10 mouse cellular contexts compared by ENCODE assay signal in the genomic region with DNA sequence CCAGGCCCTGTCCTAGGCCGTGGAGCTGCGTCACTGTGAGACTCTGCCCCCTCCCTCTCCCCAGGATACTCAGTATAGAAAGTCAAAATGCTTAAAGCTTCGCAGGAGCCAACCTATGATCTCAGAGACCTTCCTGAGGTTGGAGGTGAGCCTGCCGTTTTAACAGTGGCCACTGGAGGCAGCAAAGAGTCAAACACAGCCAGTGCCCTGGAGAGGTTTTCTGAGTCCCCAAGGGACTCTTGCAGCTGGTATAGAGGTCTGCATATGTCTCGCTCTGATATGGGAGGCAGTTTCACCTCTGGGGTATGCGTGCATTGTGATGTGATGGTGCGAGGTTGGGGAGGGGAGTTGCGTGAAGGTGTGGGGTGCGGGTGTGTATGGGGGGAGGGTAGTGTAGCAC. TPM values are rescaled to one million over a fixed set of nuclear protein-coding genes. Genes with fewer than 3 reads are reported as not detected.
DNase-seq lines count a peak whose midpoint lies in the region; ATAC-seq and TF ChIP-seq lines count a peak whose summit lies in the region.
"Had no signal": no experiment of that assay in that cellular context is flagged by ENCODE, and none has a peak within 500 bp of the region (broad histone marks: within the 10 kb centered on the region; RNA-seq: fewer than 3 reads in every experiment).

No protein-coding gene starts in this region.

- H3K27ac ChIP-seq in heart, embryonic 10.5 days: no peak overlapping the region; the same call in 1 of the 2 replicates
- H3K27ac ChIP-seq in ES-Bruce4 (ENCODE audit: insufficient read depth, low read length): no peak overlapping the region
- no peak overlapping the region for H3K27ac ChIP-seq in cerebellum, adult 2 months (ENCODE audit: insufficient read depth, low read length)
- H3K27ac ChIP-seq in testis, adult 2 months (ENCODE audit: control insufficient read depth, insufficient read depth, low read depth, low read length): no peak overlapping the region

- no peaks in the 10 kb centered on the region for H3K36me3 ChIP-seq in heart, embryonic 10.5 days
- no peaks in the 10 kb centered on the region for H3K36me3 ChIP-seq in ES-Bruce4 (ENCODE audit: control insufficient read depth, insufficient read depth, low read length, poor library complexity, severe bottlenecking)
- H3K36me3 ChIP-seq in testis, adult 2 months (ENCODE audit: control insufficient read depth, insufficient read depth, low read length): no peaks in the 10 kb centered on the region
- H3K36me3 ChIP-seq: G1E had no signal

- no peak for TF ChIP-seq POLR2A in ES-Bruce4 (IDR thresholded peaks at IDR 0.05; ENCODE audit: insufficient read depth, low read length)
- TF ChIP-seq POLR2A in cerebellum, adult 2 months (IDR thresholded peaks at IDR 0.05; ENCODE audit: borderline replicate concordance, insufficient read depth, low read length): no peak
- TF ChIP-seq POLR2A in testis, adult 2 months (IDR thresholded peaks at IDR 0.05; ENCODE audit: control insufficient read depth, low read depth, low read length): no peak

- peaks cover 31% of the 10 kb centered on the region for H3K4me1 ChIP-seq in heart, embryonic 10.5 days
- H3K4me1 ChIP-seq in ES-Bruce4 (ENCODE audit: control insufficient read depth, insufficient read depth, low read length): peaks cover 15% of the 10 kb centered on the region
- peaks cover 4% of the 10 kb centered on the region; the same call in 1 of the 2 replicates for H3K4me1 ChIP-seq in cerebellum, adult 2 months (ENCODE audit: control insufficient read depth, insufficient read depth, low read length)
- H3K4me1 ChIP-seq in testis, adult 2 months (ENCODE audit: control insufficient read depth, insufficient read depth, low read length): peaks cover 5% of the 10 kb centered on the region
- H3K4me1 ChIP-seq: megakaryocyte, embryonic 14.5 days had no signal

- TF ChIP-seq EP300 in ES-Bruce4 (IDR thresholded peaks at IDR 0.05; ENCODE audit: insufficient read depth, low read depth, low read length): no peak

- H3K9ac ChIP-seq in ES-Bruce4 (ENCODE audit: low read depth, poor library complexity, severe bottlenecking): no peak overlapping the region

- no peak overlapping the region for H3K4me3 ChIP-seq in heart, embryonic 10.5 days
- H3K4me3 ChIP-seq in ES-Bruce4 (ENCODE audit: low read depth, low read length): no peak overlapping the region
- no peak overlapping the region for H3K4me3 ChIP-seq in cerebellum, adult 2 months (replicated peaks; ENCODE audit: insufficient read depth, low read depth, low read length)
- no peak overlapping the region for H3K4me3 ChIP-seq in testis, adult 2 months (ENCODE audit: control insufficient read depth, low read depth, low read length)
- H3K4me3 ChIP-seq: megakaryocyte, embryonic 14.5 days had no signal

- ATAC-seq in megakaryocyte, adult 5-6 weeks (ENCODE audit: poor library complexity, severe bottlenecking): 0 out of 2 replicates have a peak, but pooled peaks have one; percentile 37

- peak; percentile 23 for DNase-seq in heart, adult 8-10 months (ENCODE audit: low spot score)
- no peak for DNase-seq in heart, embryonic 10.5 days (ENCODE audit: low spot score)
- peak; percentile 56 to 69 for DNase-seq in cerebellum, adult 2 months
- peak; percentile 64 for DNase-seq in forelimb bud, embryonic 11.5 days (ENCODE audit: low read depth, low spot score)
- peak; percentile 68 for DNase-seq in kidney, postnatal 14 days

- no peaks in the 10 kb centered on the region for H3K9me3 ChIP-seq in heart, embryonic 10.5 days
- H3K9me3 ChIP-seq in ES-Bruce4 (replicated peaks; ENCODE audit: control insufficient read depth, insufficient read depth, low read length, poor library complexity, severe bottlenecking): no peaks in the 10 kb centered on the region

- TF ChIP-seq CTCF in ES-Bruce4 (IDR thresholded peaks at IDR 0.05; ENCODE audit: low read depth, low read length): peak; percentile 71
- TF ChIP-seq CTCF in cerebellum, adult 2 months (IDR thresholded peaks at IDR 0.05; ENCODE audit: borderline replicate concordance, insufficient read depth, low read depth, low read length): peak; percentile 66; the same call in 1 of the 2 replicates
- TF ChIP-seq CTCF in testis, adult 2 months (IDR thresholded peaks at IDR 0.05; ENCODE audit: control insufficient read depth, insufficient read depth, insufficient replicate concordance, low read depth, low read length): peak; percentile 59

- 20% methylated on average over 9 of the region's 9 CpGs for WGBS in heart, embryonic 10.5 days
- WGBS in cerebellum, adult 2 months: 33% methylated on average over 9 of the region's 9 CpGs

- no peaks in the 10 kb centered on the region for H3K27me3 ChIP-seq in heart, embryonic 10.5 days (ENCODE audit: insufficient read depth, poor library complexity, severe bottlenecking)
- H3K27me3 ChIP-seq in ES-Bruce4 (ENCODE audit: control insufficient read depth, insufficient read depth, low read length, poor library complexity, severe bottlenecking): no peaks in the 10 kb centered on the region
- H3K27me3 ChIP-seq in cerebellum, adult 2 months (ENCODE audit: control insufficient read depth, insufficient read depth, low read length): no peaks in the 10 kb centered on the region
- no peaks in the 10 kb centered on the region for H3K27me3 ChIP-seq in testis, adult 2 months (ENCODE audit: control insufficient read depth, insufficient read depth, low read length)

RNA-seq across cellular contexts. Expression of gene Kazn, which starts 10.2 kb away (rescaled TPM):
- total RNA-seq in heart, adult 8-10 months (2022): 1 to 10 TPM; 2.9 to 4.0 (median 3.5) TPM
- polyA plus RNA-seq in heart, embryonic 10.5 days (2016; fragmentation: Nextera tagmentation; extraction: Ambion mirVana): 11.2 and 12.2 TPM in 2 replicates
- 80.2 and 84.3 TPM in 2 replicates for polyA plus RNA-seq in ES-Bruce4 (2011; ENCODE audit: insufficient read depth, insufficient read length, low read depth, missing spikeins)
- 73.3 and 75.7 TPM in 2 replicates for polyA plus RNA-seq in cerebellum, adult 2 months (2012; rRNA removed)
- total RNA-seq in megakaryocyte, adult 5-6 weeks (2015): 0.05 and 0.07 TPM in 2 replicates
- total RNA-seq in megakaryocyte, adult 5-6 weeks (2017): 0.18 TPM in 1 of 2 replicates, not detected in the other
- 8.9 and 9.6 TPM in 2 replicates for polyA plus RNA-seq in testis, adult 2 months (2012; rRNA removed)
- polyA plus RNA-seq: G1E had no signal
